Mouse (Mus musculus) cerebellum, adult 9-11 months (tissue): ENCODE results near the gene Car7.
"Not testable (repeated sequence)": the region's sequence is repeated elsewhere in the genome, so short reads cannot be mapped to it uniquely, and the experiment has no call there.

Experiments
- DNase-seq: peaks from one replicate; pipeline ENCODE4 v3.0.0; 2022

Car7 gene

DNA sequence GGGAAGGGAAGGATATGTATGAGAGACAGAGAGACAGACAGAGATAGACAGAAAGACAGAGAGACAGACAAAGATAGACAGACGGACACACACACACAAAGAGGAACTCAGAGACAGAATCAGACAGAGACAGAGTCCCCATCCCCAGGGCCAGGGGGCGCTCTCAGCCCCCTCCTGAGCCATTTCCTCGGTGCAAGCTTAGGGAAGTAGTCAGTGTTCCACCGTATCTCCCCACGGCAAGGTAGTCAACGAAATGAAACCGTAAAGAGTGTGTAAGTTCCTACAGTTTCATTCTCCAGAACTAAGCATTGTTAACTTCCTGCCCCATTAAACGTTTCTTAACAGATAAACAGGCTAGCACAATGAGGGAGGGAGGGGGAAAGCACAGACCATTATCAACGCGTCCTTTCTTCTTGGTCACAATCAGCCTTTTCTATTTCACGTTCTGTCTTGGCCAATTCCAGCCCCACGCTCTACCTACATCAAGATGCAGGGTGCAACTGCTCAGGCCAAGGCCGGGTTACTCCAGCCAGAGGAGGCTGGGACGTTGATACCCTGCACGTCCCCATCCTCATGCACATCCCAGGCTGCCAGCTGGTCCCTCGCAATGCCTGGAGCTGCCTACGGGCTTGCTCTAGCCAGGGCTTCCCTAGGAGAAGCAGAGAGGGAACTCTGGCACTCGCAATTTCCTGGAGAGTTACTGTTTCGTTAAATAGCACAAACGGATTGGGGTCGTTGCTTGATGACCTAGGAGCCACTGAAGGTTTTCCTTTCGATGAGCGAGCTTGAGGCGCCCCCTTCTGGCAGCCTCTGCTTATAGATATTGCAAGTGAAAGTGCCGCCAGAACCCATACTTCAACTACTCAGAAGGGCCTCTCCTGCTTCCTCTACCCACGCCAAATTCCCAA is 36.2 kb downstream of the Car7 start:
- DNase-seq, result peak; percentile 82

DNA sequence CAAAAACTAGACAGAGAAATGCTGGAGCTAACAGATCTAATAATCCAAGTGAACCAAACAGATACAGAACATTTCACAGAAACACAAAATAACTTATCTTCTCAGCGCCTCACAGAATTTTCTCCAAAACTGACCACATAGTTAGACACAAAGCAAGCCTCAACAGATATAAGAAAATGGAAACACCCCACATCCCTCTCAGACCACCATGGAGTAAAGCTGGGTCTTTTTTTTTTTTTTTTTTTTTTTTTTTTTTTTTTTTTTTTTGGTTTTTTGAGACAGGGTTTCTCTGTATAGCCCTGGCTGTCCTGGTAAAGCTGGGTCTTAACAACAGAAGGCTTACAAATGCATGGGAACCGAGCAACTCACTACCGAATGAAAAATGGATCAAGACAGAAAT is 42.3 kb downstream of the Car7 start:
- DNase-seq, result no peak

DNA sequence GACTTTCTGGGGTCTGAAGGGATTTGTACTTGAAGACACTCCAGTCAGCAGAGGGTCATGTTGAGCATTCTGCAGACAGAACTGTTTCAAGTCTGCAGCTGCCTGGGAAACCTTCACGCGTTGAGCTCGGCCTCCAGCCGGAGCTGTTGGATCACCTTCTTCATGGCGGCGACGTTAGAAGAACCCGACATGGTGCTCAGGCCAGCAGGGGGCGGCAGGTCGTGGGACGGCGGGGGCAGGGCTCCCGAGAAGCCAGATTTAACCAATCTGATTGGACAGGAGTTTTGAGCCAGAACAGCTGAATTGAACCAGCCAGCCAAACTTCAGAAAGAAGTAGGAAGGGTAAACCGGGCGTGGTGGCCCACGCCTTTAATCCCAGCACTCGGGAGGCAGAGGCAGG is 43.1 kb downstream of the Car7 start:
- DNase-seq, result not testable (repeated sequence)

DNA sequence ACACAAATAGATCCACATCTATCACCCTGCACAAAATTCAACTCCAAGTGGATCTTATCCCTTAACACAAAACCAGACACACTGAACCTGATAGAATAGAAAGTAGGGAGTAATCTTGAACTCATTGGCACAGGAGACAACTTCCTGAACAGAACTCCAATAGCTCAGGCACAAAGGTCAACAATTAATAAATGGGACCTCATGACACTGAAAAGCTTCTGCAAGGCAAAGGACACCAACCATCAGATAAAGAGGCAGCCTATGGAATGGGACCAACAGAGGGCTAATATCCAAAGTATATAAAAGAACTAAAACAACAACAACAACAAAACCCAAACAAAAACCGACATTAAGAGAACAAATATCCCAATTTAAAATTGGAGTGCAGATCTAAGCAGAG is 50.0 kb downstream of the Car7 start:
- DNase-seq, result no peak

DNA sequence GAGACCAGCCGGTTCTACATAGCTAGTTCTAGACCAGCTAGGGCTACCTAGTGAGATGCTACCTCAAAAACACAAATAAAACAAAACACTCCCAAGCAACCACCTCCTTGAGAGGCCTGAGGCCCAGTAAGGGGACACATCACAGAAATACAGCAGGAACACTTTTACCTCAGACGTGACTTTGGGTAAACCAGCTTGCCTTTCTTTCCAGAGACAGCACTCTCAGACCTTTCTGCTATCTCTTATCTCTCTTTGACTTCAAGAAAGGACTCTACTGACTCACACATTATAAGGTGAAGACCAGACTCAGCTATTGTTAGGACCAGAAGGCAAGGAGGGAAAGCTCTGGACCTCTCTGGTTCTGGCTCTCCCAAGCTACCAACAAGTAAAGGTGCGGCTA is 55.8 kb downstream of the Car7 start:
- no peak for DNase-seq

DNA sequence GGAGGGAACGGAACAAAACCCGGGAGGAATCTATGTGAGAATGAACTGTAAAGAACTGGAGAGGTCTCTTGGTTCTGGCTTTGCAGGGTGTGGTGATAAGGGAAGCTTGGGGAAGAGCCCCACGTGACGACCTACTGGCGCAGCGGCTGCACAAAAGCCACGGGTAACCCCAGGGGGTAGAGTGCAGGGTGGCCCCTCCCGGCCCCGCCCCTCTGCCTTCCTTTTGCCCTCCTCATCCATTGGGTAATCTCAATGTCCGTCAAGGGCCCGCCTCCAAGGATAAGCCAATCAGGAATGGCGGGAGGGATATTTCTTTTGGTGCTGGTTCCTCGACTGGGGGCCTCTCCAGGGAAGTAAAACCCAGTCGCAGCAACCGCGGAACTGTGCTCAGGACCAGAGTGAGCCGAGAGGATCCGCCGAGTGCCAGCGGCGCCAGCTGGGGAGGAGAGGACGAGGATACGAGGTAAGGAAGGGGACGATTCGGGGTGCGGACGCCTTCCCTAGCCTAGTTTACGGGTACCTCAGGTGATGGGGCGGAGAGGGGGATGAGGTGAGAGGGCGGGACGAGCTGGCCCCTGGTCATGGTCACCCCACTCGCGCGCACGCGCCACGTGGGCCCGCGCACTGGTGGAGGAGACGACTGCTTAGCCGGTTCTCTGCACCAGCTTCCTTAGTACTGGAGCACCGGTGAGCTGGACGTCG is 56.8 kb downstream of the Car7 start, which contains the start of gene Pdp2:
TSS of gene Pdp2 (plus strand) at position 319 of the 702 bp plus-strand sequence.
- DNase-seq, result peak; percentile 94

DNA sequence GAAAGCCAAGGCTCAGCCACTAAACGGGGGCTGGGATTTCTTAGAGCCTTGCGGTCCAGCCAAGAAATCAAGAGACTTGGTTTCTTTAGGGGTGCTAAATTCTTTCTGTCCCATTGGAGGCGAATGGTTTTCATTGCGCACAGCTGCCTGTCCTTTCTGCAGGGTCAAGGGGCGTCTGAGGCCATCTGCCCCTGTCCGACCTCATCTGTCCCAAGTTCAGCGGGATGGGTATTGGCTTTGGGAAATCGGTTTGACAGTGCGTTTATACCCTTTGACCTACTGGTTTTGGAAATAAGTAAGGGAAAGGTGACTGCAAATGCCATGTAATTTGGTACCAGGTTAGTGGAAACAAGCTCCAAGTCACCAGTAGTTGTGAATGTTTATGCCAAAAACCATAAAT is 57.4 kb downstream of the Car7 start:
- DNase-seq, result no peak

DNA sequence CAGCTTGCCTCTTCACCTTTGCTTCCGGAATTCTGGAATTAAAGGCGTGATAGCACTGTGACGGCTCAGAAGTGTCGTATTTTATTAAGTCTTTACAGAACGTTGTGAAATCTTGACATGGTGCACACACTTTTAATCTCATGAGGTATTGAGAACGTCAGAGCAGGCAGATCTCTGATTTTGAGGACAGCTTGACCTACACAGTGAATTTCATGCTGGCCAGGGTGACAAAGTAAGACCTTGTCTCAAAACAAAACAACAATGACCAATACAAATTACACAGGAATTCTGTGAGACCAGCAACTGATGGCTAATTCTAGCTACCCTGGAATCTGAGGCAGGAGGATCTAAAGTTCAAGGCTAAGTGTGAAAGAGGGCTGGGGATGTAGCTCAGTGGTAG is 58.1 kb downstream of the Car7 start:
- DNase-seq, result no peak

DNA sequence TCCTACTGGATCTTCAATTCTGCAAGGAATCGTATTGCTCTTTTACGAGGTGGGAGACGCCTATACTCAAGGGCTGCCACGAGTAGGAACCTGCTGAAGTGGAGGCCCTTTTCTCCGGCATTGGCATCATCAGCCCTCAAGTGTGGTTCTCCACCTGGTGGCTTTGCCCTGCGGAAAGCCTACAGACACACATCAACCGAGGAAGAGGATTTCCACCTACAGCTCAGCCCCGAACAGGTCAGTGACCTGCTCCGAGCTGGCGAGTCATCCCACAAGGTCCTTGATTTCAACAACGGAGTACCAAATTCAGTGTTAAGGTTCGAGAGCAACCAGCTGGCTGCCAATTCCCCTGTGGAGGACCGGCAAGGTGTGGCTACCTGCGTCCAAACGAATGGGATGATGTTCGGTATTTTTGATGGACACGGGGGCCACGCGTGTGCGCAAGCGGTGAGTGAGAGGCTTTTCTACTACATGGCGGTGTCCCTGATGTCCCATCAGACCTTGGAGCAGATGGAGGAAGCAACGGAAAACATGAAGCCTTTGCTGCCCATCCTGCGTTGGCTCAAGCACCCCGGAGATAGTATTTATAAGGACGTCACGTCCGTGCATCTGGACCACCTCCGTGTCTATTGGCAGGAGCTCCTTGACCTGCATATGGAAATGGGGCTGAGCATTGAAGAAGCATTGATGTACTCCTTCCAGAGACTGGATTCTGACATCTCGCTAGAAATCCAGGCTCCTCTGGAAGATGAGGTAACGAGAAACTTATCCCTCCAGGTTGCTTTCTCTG is 59.2 kb downstream of the Car7 start:
- DNase-seq, result peak; percentile 22

DNA sequence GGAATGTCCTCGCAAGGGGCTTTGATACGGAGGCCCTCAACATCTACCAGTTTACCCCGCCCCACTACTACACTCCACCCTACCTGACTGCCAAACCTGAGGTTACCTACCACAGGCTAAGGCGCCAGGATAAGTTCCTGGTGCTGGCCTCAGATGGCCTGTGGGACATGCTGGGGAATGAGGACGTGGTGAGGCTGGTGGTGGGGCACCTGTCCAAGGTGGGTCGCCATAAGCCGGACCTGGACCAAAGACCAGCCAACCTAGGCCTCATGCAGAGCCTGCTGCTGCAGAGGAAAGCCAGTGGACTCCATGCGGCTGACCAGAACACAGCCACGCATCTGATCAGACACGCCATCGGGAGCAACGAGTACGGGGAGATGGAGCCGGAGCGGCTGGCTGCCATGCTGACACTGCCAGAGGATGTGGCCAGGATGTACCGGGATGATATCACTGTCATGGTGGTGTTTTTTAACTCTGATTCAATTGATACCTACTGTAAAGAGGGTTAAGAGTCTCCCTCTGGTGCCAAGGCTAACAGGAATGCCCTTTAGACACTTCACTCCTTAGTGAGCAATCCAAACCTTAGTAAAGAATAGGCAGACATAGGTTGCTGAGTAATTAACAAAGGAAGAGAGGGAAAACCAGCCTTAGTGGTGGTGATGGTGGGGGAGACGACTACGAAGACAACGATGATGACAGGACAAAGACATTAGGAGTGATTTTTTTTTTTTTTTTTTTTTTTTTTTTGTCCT is 60.3 kb downstream of the Car7 start:
- DNase-seq, result no peak

DNA sequence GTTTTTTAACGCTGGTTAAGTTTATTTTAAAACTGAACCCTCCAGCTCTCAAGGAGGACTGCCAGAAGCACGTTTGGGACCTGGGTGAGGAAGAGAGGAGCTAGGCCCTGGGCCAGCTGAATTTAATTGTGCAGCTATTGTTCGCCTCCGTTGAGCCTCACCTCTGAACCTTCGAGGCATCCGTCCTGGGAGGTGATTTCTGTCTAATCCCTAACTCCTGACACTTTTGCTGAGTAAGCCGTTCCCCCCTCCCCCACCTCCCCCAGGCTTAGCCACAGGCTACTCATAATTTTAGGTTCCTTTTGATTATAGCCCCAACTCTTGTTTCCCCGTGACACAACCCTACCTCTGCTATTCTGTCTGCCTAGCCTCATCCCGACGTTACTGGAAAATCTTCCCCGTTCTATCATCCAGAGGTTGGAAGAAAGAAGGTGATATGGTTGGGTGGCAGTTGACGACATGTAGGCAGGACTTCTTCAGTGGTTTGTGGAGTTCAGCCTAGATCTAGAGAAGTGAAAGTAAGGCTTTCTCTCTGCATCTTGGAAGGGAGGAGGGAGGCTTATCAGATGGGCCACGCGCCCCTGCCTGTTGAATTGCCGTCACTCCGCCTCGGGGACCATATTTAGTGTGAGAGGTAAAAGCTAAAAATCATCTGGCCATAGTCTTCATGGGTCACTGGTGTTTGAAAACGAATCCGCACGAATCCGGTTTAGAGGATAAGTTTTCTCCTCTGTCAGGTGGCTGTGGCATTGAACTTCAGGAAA is 61.5 kb downstream of the Car7 start:
- DNase-seq, result no peak

DNA sequence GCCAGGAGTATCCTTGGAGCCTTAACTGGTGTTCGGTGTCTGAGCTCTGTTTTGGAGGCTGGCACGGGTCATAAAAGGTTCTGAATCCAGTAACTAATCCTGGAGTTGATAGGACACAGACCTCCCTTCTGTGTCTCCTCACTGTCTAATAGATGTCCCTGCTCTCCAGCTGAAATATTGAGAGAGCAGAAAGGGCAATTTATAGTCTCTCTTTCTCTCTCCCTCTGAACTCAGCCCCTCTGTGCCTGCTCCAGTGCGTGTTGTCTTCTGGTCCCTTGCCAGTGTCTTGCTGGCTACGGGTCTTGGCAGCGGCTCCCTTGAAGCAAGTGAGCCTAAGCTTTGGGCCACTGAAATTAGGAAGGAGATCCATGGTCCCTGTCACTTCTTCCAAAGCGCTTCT is 63.2 kb downstream of the Car7 start:
- DNase-seq, result no peak

DNA sequence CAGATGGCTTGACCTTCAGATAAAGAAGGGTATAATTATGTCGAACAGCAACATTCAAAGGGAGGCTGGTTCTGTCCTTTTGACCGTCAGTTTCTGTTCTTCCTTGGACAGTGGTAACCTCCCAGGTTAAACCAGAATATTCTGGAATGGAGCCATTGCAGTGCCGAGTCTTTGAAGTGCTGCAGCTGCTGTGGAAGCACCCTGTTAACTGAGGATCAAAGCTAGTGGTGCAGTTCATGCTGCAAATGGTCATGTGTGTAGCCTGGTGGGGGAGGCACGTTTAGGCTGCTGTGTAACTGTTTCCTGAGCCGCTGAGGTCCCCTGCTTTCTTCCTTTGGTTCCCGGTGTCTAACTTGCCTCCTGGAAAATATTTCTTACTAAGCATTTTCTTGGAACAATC is 64.0 kb downstream of the Car7 start:
- no peak for DNase-seq
